8 mouse cellular contexts compared by ENCODE assay signal in the genomic region with DNA sequence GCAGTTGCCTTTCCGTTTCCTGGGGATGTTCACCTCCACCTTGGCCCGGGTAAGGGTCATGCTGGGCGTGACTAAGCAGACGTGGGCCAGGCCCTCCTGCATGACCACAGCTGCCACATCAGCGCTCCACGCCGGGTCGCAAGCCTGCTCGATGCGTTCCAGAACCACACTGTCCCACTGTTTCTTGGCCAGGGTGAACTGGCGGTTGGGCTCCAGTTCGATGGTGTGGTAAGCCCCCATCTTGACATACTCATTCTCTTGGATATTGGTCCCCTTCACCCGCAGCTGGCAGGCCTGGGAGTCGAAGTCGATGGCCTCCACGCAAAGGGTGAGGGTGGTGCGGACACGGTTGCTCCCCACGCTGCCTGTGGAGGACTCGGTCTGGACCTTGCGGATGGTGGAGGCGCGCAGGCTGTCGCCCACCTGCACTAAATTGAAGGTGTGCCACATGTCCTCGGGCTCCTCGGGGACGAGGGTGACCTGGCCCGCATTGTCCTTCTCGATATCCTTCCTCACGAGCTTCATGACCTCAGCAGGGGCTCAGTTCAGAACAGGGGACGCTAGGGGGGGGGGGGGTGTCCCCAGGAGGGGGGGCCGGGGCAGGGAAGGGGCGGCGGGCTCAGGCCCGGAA. TPM values are rescaled to one million over a fixed set of nuclear protein-coding genes. Genes with fewer than 3 reads are reported as not detected.
DNase-seq lines count a peak whose midpoint lies in the region; ATAC-seq and TF ChIP-seq lines count a peak whose summit lies in the region.

No protein-coding gene starts in this region.

- H3ac ChIP-seq in C2C12 (ENCODE audit: control insufficient read depth, insufficient read length, low read depth): peak overlapping the region; percentile 55

- peak; percentile 67; the same call in 1 of the 2 replicates for TF ChIP-seq POLR2A in testis, adult 2 months (IDR thresholded peaks at IDR 0.05; ENCODE audit: control insufficient read depth, low read depth, low read length)

- no peaks in the 10 kb centered on the region for H3K4me1 ChIP-seq in intestine, postnatal 0 days (replicated peaks; ENCODE audit: control insufficient read depth, insufficient read depth, low read length)
- H3K4me1 ChIP-seq in limb, embryonic 13.5 days: peaks cover 18% of the 10 kb centered on the region
- peaks cover 14% of the 10 kb centered on the region for H3K4me1 ChIP-seq in midbrain, embryonic 16.5 days (ENCODE audit: control insufficient read depth, insufficient read depth, low read length)
- peaks cover 15% of the 10 kb centered on the region for H3K4me1 ChIP-seq in testis, adult 2 months (ENCODE audit: control insufficient read depth, insufficient read depth, low read length)

- no peaks in the 10 kb centered on the region for H3K27me3 ChIP-seq in C2C12 (ENCODE audit: control insufficient read depth, insufficient read depth, insufficient read length)
- no peaks in the 10 kb centered on the region for H3K27me3 ChIP-seq in intestine, postnatal 0 days (replicated peaks; ENCODE audit: control insufficient read depth, insufficient read depth, low read length)
- no peaks in the 10 kb centered on the region for H3K27me3 ChIP-seq in limb, embryonic 13.5 days
- no peaks in the 10 kb centered on the region for H3K27me3 ChIP-seq in midbrain, embryonic 16.5 days (ENCODE audit: control insufficient read depth, insufficient read depth, low read depth, low read length)
- no peaks in the 10 kb centered on the region for H3K27me3 ChIP-seq in testis, adult 2 months (ENCODE audit: control insufficient read depth, insufficient read depth, low read length)

- H3K4me2 ChIP-seq in intestine, postnatal 0 days (replicated peaks; ENCODE audit: low read depth): peak overlapping the region; percentile 84
- H3K4me2 ChIP-seq in limb, embryonic 13.5 days (replicated peaks): peak overlapping the region; percentile 89
- peak overlapping the region; percentile 100 for H3K4me2 ChIP-seq in midbrain, embryonic 16.5 days (ENCODE audit: low read length)

- 5% methylated on average over 34 of the region's 35 CpGs for WGBS in intestine, postnatal 0 days
- 4% methylated on average over 33 of the region's 35 CpGs for WGBS in limb, embryonic 13.5 days
- 8% methylated on average over 33 of the region's 35 CpGs for WGBS in midbrain, embryonic 16.5 days

- DNase-seq in adrenal gland, adult (ENCODE audit: inconsistent age in 2 of 2, low spot score in 1 of 2): peak; percentile 49 to 78
- peak; percentile 45 for DNase-seq in embryo, embryonic 11 days

- peak; percentile 54 for ATAC-seq in granulocyte monocyte progenitor cell, adult 5-6 weeks (replicated peaks; ENCODE audit: poor library complexity, severe bottlenecking)
- ATAC-seq in intestine, postnatal 0 days: peak; percentile 47
- ATAC-seq in limb, embryonic 13.5 days (ENCODE audit: low FRiP score, low read depth): peak; percentile 74
- peak; percentile 82 for ATAC-seq in midbrain, embryonic 16.5 days

- H3K9me3 ChIP-seq in intestine, postnatal 0 days (ENCODE audit: control insufficient read depth): no peaks in the 10 kb centered on the region
- 0 out of 2 replicates have a peak, but pooled peaks cover 5% of the 10 kb centered on the region for H3K9me3 ChIP-seq in limb, embryonic 13.5 days
- H3K9me3 ChIP-seq in midbrain, embryonic 16.5 days (replicated peaks; ENCODE audit: control insufficient read depth, low read length, poor library complexity, severe bottlenecking): no peaks in the 10 kb centered on the region; the same call in 1 of the 2 replicates

- peaks cover 18% of the 10 kb centered on the region for H3K79me2 ChIP-seq in C2C12 (ENCODE audit: control insufficient read depth, insufficient read depth)

- H3K4me3 ChIP-seq in C2C12 (ENCODE audit: insufficient read depth, poor library complexity, severe bottlenecking): peak overlapping the region; percentile 43
- H3K4me3 ChIP-seq in intestine, postnatal 0 days (ENCODE audit: low read depth, low read length): peak overlapping the region; percentile 46
- peak overlapping the region; percentile 66 for H3K4me3 ChIP-seq in limb, embryonic 13.5 days
- H3K4me3 ChIP-seq in midbrain, embryonic 16.5 days (ENCODE audit: low read depth, low read length): peak overlapping the region; percentile 70
- H3K4me3 ChIP-seq in testis, adult 2 months (ENCODE audit: control insufficient read depth, low read depth, low read length): peak overlapping the region; percentile 89

- H3K9ac ChIP-seq in intestine, postnatal 0 days (ENCODE audit: low read depth, low read length): peak overlapping the region; percentile 72
- peak overlapping the region; percentile 82 for H3K9ac ChIP-seq in limb, embryonic 13.5 days
- peak overlapping the region; percentile 75 for H3K9ac ChIP-seq in midbrain, embryonic 16.5 days (ENCODE audit: low read depth, low read length)

- peaks cover 21% of the 10 kb centered on the region for H3K36me3 ChIP-seq in C2C12 (ENCODE audit: control insufficient read depth, insufficient read depth)
- H3K36me3 ChIP-seq in intestine, postnatal 0 days (ENCODE audit: control insufficient read depth, insufficient read depth): peaks cover 11% of the 10 kb centered on the region
- peaks cover 29% of the 10 kb centered on the region for H3K36me3 ChIP-seq in limb, embryonic 13.5 days
- peaks cover 14% of the 10 kb centered on the region for H3K36me3 ChIP-seq in midbrain, embryonic 16.5 days (ENCODE audit: control insufficient read depth, insufficient read depth, low read length)
- H3K36me3 ChIP-seq in testis, adult 2 months (ENCODE audit: control insufficient read depth, insufficient read depth, low read length): no peaks in the 10 kb centered on the region

- peaks cover 11% of the 10 kb centered on the region for H3K79me3 ChIP-seq in C2C12 (ENCODE audit: low read depth)

- TF ChIP-seq CTCF in C2C12 (IDR thresholded peaks at IDR 0.05; ENCODE audit: control insufficient read depth, insufficient read depth, insufficient read length): no peak
- TF ChIP-seq CTCF in intestine, postnatal 0 days (IDR thresholded peaks at IDR 0.05; ENCODE audit: low read depth): no peak
- TF ChIP-seq CTCF in testis, adult 2 months (IDR thresholded peaks at IDR 0.05; ENCODE audit: control insufficient read depth, insufficient read depth, insufficient replicate concordance, low read depth, low read length): no peak

- H3K27ac ChIP-seq in intestine, postnatal 0 days (ENCODE audit: low read depth, low read length): peak overlapping the region; percentile 63
- H3K27ac ChIP-seq in limb, embryonic 13.5 days: peak overlapping the region; percentile 52; the same call in 1 of the 2 replicates
- peak overlapping the region; percentile 64 for H3K27ac ChIP-seq in midbrain, embryonic 16.5 days (ENCODE audit: low read length)
- peak overlapping the region; percentile 67 for H3K27ac ChIP-seq in testis, adult 2 months (ENCODE audit: control insufficient read depth, insufficient read depth, low read depth, low read length)

TF ChIP-seq in C2C12, 6 proteins besides CTCF, POLR2A, EP300 and RAD21:
- no peak for TF ChIP-seq MYOD1 (IDR thresholded peaks at IDR 0.05; ENCODE audit: control insufficient read depth, insufficient read length, low read depth)
- no peak for TF ChIP-seq USF1 (IDR thresholded peaks at IDR 0.05; ENCODE audit: low read depth)
- no peak for TF ChIP-seq FOSL1 (IDR thresholded peaks at IDR 0.05; ENCODE audit: insufficient read depth, low read length, poor library complexity, severe bottlenecking)
- TF ChIP-seq MAX (IDR thresholded peaks at IDR 0.05): no peak
- no peak for TF ChIP-seq MYOG (IDR thresholded peaks at IDR 0.05; ENCODE audit: control insufficient read depth, extremely low read depth, insufficient read length)
- no peak for TF ChIP-seq CEBPB (IDR thresholded peaks at IDR 0.05; ENCODE audit: low read depth)

RNA-seq across cellular contexts. Expression of gene Pelo, which starts 0.5 kb away (rescaled TPM):
- 22.5 TPM for polyA plus RNA-seq in C2C12 (2012; fragmentation: generic; extraction: Trizol)
- total RNA-seq in granulocyte monocyte progenitor cell, adult 5-6 weeks (2014; fragmentation: Nextera tagmentation): 20.4 and 25.4 TPM in 2 replicates
- 13.1 and 13.8 TPM in 2 replicates for total RNA-seq in granulocyte monocyte progenitor cell, adult 5-6 weeks (2017)
- 4.8 and 5.3 TPM in 2 replicates for polyA plus RNA-seq in intestine, postnatal 0 days (2015; fragmentation: Nextera tagmentation; extraction: Ambion mirVana)
- polyA plus RNA-seq in limb, embryonic 13.5 days (2015; fragmentation: Nextera tagmentation; extraction: Ambion mirVana): 6.8 and 7.7 TPM in 2 replicates
- polyA plus RNA-seq in midbrain, embryonic 16.5 days (2015; fragmentation: Nextera tagmentation; extraction: Ambion mirVana): 4.6 and 5.2 TPM in 2 replicates
- polyA plus RNA-seq in testis, adult 2 months (2012; rRNA removed): 14.9 and 18.6 TPM in 2 replicates

RNA-seq across cellular contexts. Expression of gene Gm49395, which starts 12.2 kb away (rescaled TPM):
- polyA plus RNA-seq in C2C12 (2012; fragmentation: generic; extraction: Trizol): 0.12 TPM
- 16.8 and 25.2 TPM in 2 replicates for total RNA-seq in granulocyte monocyte progenitor cell, adult 5-6 weeks (2014; fragmentation: Nextera tagmentation)
- 7.6 and 9.3 TPM in 2 replicates for total RNA-seq in granulocyte monocyte progenitor cell, adult 5-6 weeks (2017)
- 7.4 and 9.7 TPM in 2 replicates for polyA plus RNA-seq in intestine, postnatal 0 days (2015; fragmentation: Nextera tagmentation; extraction: Ambion mirVana)
- 3.1 and 4.2 TPM in 2 replicates for polyA plus RNA-seq in limb, embryonic 13.5 days (2015; fragmentation: Nextera tagmentation; extraction: Ambion mirVana)
- polyA plus RNA-seq in midbrain, embryonic 16.5 days (2015; fragmentation: Nextera tagmentation; extraction: Ambion mirVana): 1.8 and 2.9 TPM in 2 replicates
- 0.38 TPM in 1 of 2 replicates, not detected in the other for polyA plus RNA-seq in testis, adult 2 months (2012; rRNA removed)

RNA-seq across cellular contexts. Expression of gene Itga1, which starts 12.3 kb away (rescaled TPM):
- polyA plus RNA-seq in C2C12 (2012; fragmentation: generic; extraction: Trizol): 0.04 TPM
- total RNA-seq in granulocyte monocyte progenitor cell, adult 5-6 weeks (2014; fragmentation: Nextera tagmentation): 18.2 and 18.7 TPM in 2 replicates
- total RNA-seq in granulocyte monocyte progenitor cell, adult 5-6 weeks (2017): 12.8 and 14.5 TPM in 2 replicates
- polyA plus RNA-seq in intestine, postnatal 0 days (2015; fragmentation: Nextera tagmentation; extraction: Ambion mirVana): 12.8 and 14.2 TPM in 2 replicates
- 6.0 and 6.7 TPM in 2 replicates for polyA plus RNA-seq in limb, embryonic 13.5 days (2015; fragmentation: Nextera tagmentation; extraction: Ambion mirVana)
- polyA plus RNA-seq in midbrain, embryonic 16.5 days (2015; fragmentation: Nextera tagmentation; extraction: Ambion mirVana): 6.1 and 6.9 TPM in 2 replicates
- polyA plus RNA-seq in testis, adult 2 months (2012; rRNA removed): 8.4 and 8.6 TPM in 2 replicates

Comparison
In these comparisons a context has a peak if more than half of its experiments do, and no peak if none do; other contexts are left out.
1. Peak in every context shown above with its lines: DNase-seq, ATAC-seq, H3K4me3 ChIP-seq and H3K27ac ChIP-seq.